Comparison of ENCODE assay signal across 8 mouse cellular contexts in the genomic region with DNA sequence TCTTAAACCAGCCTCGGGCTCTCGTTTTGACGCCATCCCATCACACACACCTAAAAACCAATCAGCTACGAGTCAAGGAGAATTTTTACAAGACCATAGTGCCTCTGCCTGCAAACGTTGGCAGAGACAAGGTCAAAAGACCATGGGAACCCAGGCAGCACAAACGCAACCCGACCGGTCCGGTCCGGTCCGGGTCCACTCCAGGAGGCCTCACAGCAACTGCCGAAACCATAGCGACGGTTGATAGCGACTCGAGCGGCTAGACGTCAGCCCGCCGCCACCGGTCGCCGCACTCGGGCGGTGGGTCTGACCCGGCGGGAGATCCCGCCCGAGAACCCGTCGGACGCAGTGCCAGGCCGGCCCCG. TPM values are rescaled to one million over a fixed set of nuclear protein-coding genes. Genes with fewer than 3 reads are reported as not detected.
A peak's percentile ranks its signal among the peaks of the same experiment; 100 is the strongest.
DNase-seq lines count a peak whose midpoint lies in the region; ATAC-seq lines count a peak whose summit lies in the region.

A gene (plus strand): TSS at position 111 of the 365 bp plus-strand sequence.

- ATAC-seq in kidney, embryonic 16.5 days (ENCODE audit: low FRiP score, low TSS enrichment), result peak; percentile 19; the same call in 1 of the 2 replicates
- peak; percentile 15; the same call in 1 of the 2 replicates for ATAC-seq in midbrain, embryonic 15.5 days (replicated peaks)

- peaks cover 14% of the 10 kb centered on the region; the same call in 1 of the 2 replicates for H3K4me1 ChIP-seq in embryonic facial prominence, embryonic 10.5 days
- H3K4me1 ChIP-seq in kidney, embryonic 16.5 days (ENCODE audit: insufficient read depth, low read length), result peaks cover 13% of the 10 kb centered on the region
- peaks cover 12% of the 10 kb centered on the region for H3K4me1 ChIP-seq in midbrain, embryonic 15.5 days

- no peaks in the 10 kb centered on the region for H3K27me3 ChIP-seq in embryonic facial prominence, embryonic 10.5 days (replicated peaks; ENCODE audit: low read depth, poor library complexity, severe bottlenecking)
- no peaks in the 10 kb centered on the region for H3K27me3 ChIP-seq in kidney, embryonic 16.5 days (ENCODE audit: insufficient read depth, low read length)
- H3K27me3 ChIP-seq in midbrain, embryonic 15.5 days (replicated peaks), result peaks cover 13% of the 10 kb centered on the region

- H3K9me3 ChIP-seq in embryonic facial prominence, embryonic 10.5 days, result no peaks in the 10 kb centered on the region
- no peaks in the 10 kb centered on the region for H3K9me3 ChIP-seq in kidney, embryonic 16.5 days (ENCODE audit: low read length)
- H3K9me3 ChIP-seq in midbrain, embryonic 15.5 days, result no peaks in the 10 kb centered on the region

- peak; percentile 53 for DNase-seq in kidney, adult 9 months
- no peak for DNase-seq in kidney, postnatal 4 days
- no peak for DNase-seq in embryonic facial prominence, embryonic 10.5 days (ENCODE audit: low spot score)
- DNase-seq in spleen, postnatal 10 days (ENCODE audit: low spot score in 2 of 2), result no peak
- DNase-seq in natural killer cell, adult 2 months (ENCODE audit: low spot score in 2 of 2), result no peak
- DNase-seq in thymus, adult 18-20 months, result no peak

- H3K4me2 ChIP-seq in kidney, embryonic 16.5 days (replicated peaks; ENCODE audit: low read depth, low read length), result peak within 1 kb of the TSS; percentile 90
- H3K4me2 ChIP-seq in midbrain, embryonic 15.5 days, result peak within 1 kb of the TSS; percentile 67

- H3K9ac ChIP-seq in kidney, embryonic 16.5 days (replicated peaks; ENCODE audit: low read length), result peak within 1 kb of the TSS; percentile 97
- peak within 1 kb of the TSS; percentile 92 for H3K9ac ChIP-seq in midbrain, embryonic 15.5 days

- WGBS in embryonic facial prominence, embryonic 10.5 days, result under 1% methylated on average over 34 of the region's 34 CpGs
- under 1% methylated on average over 34 of the region's 34 CpGs for whole genome bisulfite sequencing in kidney, embryonic 16.5 days
- under 1% methylated on average over 34 of the region's 34 CpGs for WGBS in midbrain, embryonic 15.5 days

- peaks cover 31% of the 10 kb centered on the region for H3K36me3 ChIP-seq in embryonic facial prominence, embryonic 10.5 days (replicated peaks)
- H3K36me3 ChIP-seq in kidney, embryonic 16.5 days (ENCODE audit: insufficient read depth, low read length), result peaks cover 24% of the 10 kb centered on the region
- peaks cover 17% of the 10 kb centered on the region; the same call in 1 of the 2 replicates for H3K36me3 ChIP-seq in midbrain, embryonic 15.5 days (replicated peaks)

- peak within 1 kb of the TSS; percentile 98 for H3K27ac ChIP-seq in embryonic facial prominence, embryonic 10.5 days (replicated peaks)
- H3K27ac ChIP-seq in kidney, embryonic 16.5 days (ENCODE audit: low read length), result peak within 1 kb of the TSS; percentile 64
- H3K27ac ChIP-seq in midbrain, embryonic 15.5 days, result peak within 1 kb of the TSS; percentile 92

- peak within 1 kb of the TSS; percentile 99 for H3K4me3 ChIP-seq in embryonic facial prominence, embryonic 10.5 days
- peak within 1 kb of the TSS; percentile 66 for H3K4me3 ChIP-seq in kidney, embryonic 16.5 days (ENCODE audit: low read length)
- peak within 1 kb of the TSS; percentile 85 for H3K4me3 ChIP-seq in midbrain, embryonic 15.5 days

RNA-seq across cellular contexts. Expression of the gene that starts here (rescaled TPM):
- polyA plus RNA-seq in embryonic facial prominence, embryonic 10.5 days (2016; fragmentation: Nextera tagmentation; extraction: Ambion mirVana), result 1.3 and 2.1 TPM in 2 replicates
- polyA plus RNA-seq in kidney, embryonic 16.5 days (2015; fragmentation: Nextera tagmentation; extraction: Ambion mirVana), result 1.6 and 1.9 TPM in 2 replicates
- 1.5 and 1.8 TPM in 2 replicates for polyA plus RNA-seq in midbrain, embryonic 15.5 days (2015; fragmentation: Nextera tagmentation; extraction: Ambion mirVana)
